Mouse (Mus musculus) left cerebral cortex, adult 8-10 months (tissue): ENCODE measurements at regions not wholly inside any gene's neighbourhood (a gene's known extent, or its start where the extent isn't known, plus 50 kb on each side); places are given as distances from the start of the nearest gene placed in this dataset.
A peak's percentile ranks its signal among the peaks of the same experiment; 100 is the strongest.

ENCODE experiments used
- DNase-seq, 2 experiments: peaks; one replicate each; pipeline ENCODE4 v3.0.0; 2022; ENCODE audit warnings: low spot score in 2 of 2

DNA sequence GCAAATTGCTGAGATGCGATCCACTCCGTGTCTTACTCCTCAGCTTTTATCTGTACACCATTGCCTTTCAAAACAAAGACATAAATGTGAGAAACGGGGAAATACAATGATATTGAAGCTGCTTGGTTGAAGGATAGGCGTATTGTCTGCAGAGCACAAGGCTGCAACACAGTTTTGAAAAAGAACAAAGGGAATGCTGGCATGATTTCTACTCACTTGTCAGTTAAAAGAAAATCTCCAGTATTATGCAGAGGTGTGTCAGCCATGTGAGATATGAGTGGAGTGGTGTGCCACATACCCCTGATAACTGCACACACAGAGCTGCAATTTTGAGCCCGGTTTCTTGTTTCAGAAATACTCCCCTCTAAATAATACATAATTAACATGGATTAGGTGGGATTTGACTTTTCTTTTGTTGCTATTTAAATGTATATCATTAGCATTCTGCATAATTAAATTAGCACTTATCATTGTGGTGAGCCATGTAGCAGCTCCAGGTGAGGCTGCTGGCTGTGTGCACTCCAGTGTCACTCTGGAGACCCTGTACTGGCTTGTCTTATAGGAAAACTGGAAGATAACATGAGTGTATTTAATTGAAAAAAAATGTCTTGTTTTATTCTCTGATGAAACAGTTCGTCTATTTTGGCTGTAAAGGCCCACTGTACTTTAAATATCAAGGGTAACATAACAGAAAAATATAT is 133.2 kb upstream of the Flrt2 start:
- no peak for DNase-seq

DNA sequence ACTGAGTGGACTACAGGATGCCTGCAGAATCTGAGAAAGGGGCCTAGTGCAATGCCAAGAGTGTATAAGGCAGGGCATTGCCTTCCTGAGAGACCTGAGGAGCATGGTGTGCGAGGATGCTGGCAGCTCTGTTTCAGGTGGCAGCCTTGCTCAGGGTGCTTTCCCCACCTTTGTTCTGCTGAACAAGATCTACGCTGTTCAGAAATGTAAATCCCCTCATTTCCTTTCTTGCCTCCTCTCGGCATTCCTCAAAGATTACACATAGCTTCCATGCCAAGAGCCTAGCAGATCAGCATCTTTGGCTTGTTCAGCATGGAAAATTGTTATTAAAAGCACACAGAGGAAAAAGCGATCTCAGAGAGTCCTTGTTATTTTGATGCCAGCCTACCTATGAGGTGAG is 128.6 kb upstream of the Flrt2 start:
- no peak for DNase-seq

DNA sequence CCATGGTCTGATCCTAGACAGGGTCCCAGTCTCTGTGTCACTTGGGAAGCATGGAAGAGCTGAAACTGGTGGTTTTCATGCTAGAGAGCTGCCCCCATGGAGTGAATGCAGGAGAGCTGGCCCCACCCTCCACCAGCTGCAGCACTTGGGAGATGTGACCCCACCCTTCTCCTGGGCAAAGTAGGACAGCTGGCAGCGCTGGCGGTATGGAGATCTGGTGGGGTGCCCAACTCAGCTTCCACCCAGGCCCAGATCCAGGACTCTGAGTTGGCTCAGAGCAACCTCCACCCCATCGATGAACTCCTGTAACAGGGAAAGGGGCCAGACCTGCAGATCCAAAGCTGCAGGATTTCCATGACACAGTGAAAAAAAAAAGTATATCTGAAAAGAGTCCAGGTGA is 115.3 kb upstream of the Flrt2 start:
- no peak for DNase-seq

DNA sequence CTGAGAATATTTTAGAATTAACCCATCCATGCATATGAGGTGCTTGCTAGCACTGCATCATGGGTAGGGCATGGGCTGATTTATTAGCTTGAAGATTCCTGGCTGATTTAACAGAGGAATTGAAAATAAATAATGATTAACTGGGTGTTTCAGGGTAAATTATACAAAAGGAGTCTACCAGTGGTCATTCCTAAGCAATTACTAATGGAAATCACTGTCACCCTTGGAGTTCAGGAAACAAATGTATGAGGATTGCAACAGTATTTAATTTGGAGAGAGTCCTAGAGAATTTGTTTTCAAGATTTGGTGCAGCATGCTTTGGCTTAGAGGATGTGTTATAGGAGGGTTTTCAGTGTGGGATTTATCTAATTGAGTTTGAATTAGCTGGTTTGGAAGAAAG is 103.0 kb upstream of the Flrt2 start:
- no peak for DNase-seq

DNA sequence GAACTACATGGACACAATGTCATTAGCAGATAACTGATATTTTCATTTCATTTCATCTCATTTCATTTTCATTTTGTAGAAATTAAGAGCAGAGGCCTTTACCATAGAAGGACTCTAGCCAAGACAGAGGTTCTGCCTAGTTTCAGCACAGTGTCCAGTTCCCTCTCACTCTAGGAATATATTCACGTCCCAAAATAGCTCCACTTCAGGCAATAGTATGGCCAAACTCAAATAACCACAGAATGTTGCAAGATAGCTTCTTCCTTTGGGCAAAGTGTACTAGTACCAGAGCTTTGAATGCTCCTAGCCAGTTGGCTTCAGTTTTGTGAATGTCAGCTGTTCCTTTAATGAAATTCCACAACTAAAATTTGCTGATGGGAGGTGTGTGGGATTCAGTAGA is 72.7 kb upstream of the Flrt2 start:
- DNase-seq, result no peak

DNA sequence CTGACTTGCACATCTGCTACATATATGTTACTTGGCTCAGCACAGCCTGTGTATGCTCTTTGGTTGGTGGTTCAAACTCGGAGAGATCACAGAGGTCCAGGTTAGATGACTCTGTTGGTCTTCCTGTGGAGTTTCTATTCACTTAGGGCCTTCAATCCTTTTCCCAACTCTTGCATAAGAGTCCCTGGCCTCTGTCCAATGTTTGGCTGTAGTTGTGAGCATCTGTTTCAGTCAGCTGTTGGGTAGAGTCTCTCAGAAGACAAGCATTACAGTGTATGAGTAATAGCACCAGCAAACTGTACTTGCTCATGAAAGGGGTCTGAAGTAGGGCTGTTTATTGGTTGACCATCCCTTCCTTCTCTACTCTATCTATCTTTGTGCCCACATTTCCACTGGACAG is 61.0 kb upstream of the Flrt2 start:
- DNase-seq, result peak in 1 of 2 experiments; percentile 10

DNA sequence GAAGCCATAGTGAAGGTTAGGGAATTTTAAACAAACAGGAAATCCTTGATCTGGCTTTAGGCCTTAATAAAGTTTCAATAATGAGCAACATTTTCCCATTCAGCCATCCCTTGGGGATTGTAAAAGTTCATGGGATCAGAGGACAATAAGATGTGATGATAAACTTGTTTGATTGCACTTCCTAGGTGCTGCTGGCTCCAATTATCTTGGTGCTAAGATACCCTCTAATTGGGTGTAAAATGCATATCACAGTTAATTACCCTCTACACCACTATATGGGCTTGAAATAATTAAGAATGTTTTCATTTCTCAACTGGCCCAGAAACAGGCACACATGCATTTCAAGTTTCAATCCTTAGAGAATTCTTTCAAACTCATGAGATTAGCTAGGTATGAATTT is 55.4 kb upstream of the Flrt2 start:
- no peak for DNase-seq

DNA sequence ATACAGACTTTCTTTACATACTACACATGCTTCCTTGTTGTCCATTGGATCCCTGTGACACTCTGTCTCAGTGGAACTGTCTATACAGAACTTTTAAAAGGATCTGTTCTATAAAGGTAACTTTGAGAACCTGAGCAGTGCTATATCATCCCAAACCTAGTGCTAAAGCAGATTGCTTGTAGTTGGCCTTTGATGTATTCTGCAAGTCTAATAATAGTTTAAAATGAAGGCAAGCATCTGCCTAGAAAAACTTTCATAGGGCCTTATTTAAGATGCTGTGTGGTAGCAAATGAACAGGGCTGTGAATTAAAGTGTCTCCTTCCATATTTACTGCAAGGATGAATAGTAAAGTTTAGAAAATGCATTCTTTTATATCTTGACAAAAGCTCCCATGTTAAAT is 52.1 kb upstream of the Flrt2 start:
- no peak for DNase-seq

DNA sequence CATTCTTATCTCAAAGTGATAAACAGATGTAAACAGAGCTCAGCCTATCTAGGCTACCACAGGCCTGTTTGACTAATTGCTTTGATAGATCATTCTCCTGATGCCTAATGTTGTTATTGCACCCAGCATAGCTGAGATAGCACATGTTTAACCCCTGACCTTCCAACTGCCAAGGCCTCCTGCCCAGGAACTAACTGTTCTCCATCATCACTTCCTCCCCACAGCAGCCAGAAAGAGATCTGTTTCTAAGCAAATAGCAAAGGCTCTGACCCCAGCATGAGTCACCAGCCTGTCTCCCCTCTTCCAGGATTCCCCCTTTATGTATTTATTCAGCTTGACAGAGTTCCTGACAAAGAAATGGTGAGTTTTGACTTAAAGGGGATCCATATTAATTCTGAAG is 50.4 kb upstream of the Flrt2 start:
- no peak for DNase-seq
